Mouse (Mus musculus) C2C12 (cell line): ENCODE data around the gene Popdc2.

Experiments used
- CEBPB ChIP-seq: IDR thresholded peaks from one replicate; pipeline ENCODE4 v1.6.1; 2011; ENCODE audit warnings: low read depth, mild to moderate bottlenecking, control low read depth, moderate library complexity
- CTCF ChIP-seq: IDR thresholded peaks from one replicate; pipeline ENCODE4 v1.5.1; 2011; ENCODE audit not compliant: control insufficient read depth, insufficient read depth, insufficient read length
- MAX ChIP-seq: IDR thresholded peaks from one replicate; pipeline ENCODE4 v1.6.1; 2011; ENCODE audit warnings: mild to moderate bottlenecking, control low read depth
- MYOD1 ChIP-seq: IDR thresholded peaks from one replicate; pipeline ENCODE4 v1.6.1; 2011; ENCODE audit warnings: low read depth; ENCODE audit not compliant: control insufficient read depth, insufficient read length
- MYOG ChIP-seq: IDR thresholded peaks from one replicate; pipeline ENCODE4 v1.6.1; 2011; ENCODE audit not compliant: control insufficient read depth, insufficient read length; ENCODE audit errors: extremely low read depth
- USF1 ChIP-seq: IDR thresholded peaks from one replicate; pipeline ENCODE4 v1.6.1; 2011; ENCODE audit warnings: low read depth, mild to moderate bottlenecking, control low read depth, moderate library complexity

DNA sequence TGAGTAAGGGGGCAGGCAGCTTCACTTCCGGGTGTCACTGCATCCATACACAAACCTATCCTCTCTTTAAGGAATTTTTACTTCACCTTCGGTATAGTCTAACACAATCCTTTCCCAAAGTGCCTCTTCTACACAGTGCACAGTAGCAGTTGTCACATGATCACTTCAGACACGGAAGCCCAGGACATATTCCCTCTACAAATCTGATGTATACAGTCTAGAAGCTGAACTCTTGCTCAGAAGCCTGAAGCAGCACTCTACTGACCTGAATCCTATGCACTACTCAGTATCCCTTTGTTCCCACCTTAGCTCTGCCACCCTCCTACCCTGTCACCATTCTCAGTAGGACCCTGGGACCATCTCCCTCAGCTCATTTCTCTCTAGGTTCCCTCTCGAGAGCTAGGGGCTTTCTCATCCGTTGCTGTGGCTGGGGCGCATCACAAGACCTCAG is 23.2 kb downstream of the Popdc2 start:
- TF ChIP-seq MAX (no peak), USF1 (no peak), CTCF (no peak), CEBPB (no peak), MYOD1 (no peak), MYOG (no peak)
